Mouse (Mus musculus): ENCODE measurements around the gene Srsf6.

GRCm38 (mm10) chr2:162972752-162973151, 41.4 kb downstream of the Srsf6 start:
- TF ChIP-seq CTCF (conservative IDR thresholded peaks at IDR 0.05; ENCODE audit: low read length): no peak
- no peak for TF ChIP-seq NANOG (IDR thresholded peaks at IDR 0.05; ENCODE audit: borderline replicate concordance, low read length)
